Mouse (Mus musculus) neural tube, embryonic 11.5 days (tissue): ENCODE measurements around the gene Hspa8. TPM values are rescaled to one million over a fixed set of nuclear protein-coding genes. Genes with fewer than 3 reads are reported as not detected.
A peak's percentile ranks its signal among the peaks of the same experiment; 100 is the strongest.

Experiments used
- ATAC-seq: fragments of 200-750 bp; cut with Nextera tagmentation; 2 replicates; pipeline ENCODE4 v1.8.0; 2017; ENCODE audit warnings: moderate number of reproducible peaks, mild to moderate bottlenecking, moderate TSS enrichment, moderate library complexity; ENCODE audit not compliant: insufficient read depth, low FRiP score, low TSS enrichment
- DNase-seq: peaks from one replicate; pipeline ENCODE4 v3.0.0-alpha.2; 2015; ENCODE audit warnings: low spot score
- H3K27ac ChIP-seq: fragments of 300-500 bp; sonication (generic); 2 replicates; pipeline ENCODE4 v1.5.1; 2014; ENCODE audit warnings: low read depth, mild to moderate bottlenecking, low read length
- H3K27me3 ChIP-seq: fragments of 300-500 bp; sonication (generic); 2 replicates; pipeline ENCODE4 v1.6.1; 2014; ENCODE audit warnings: mild to moderate bottlenecking, low read length, mixed read lengths; ENCODE audit not compliant: control insufficient read depth, insufficient read depth
- H3K36me3 ChIP-seq: fragments of 300-500 bp; sonication (generic); 2 replicates; pipeline ENCODE4 v1.6.1; 2014; ENCODE audit warnings: mild to moderate bottlenecking, low read length, moderate library complexity, mixed read lengths; ENCODE audit not compliant: control insufficient read depth, insufficient read depth
- H3K4me1 ChIP-seq: fragments of 300-500 bp; sonication (generic); 2 replicates; pipeline ENCODE4 v1.6.1; 2014; ENCODE audit warnings: low read length, mixed read lengths; ENCODE audit not compliant: control insufficient read depth, insufficient read depth
- H3K4me2 ChIP-seq: fragments of 300-500 bp; sonication (generic); 2 replicates; pipeline ENCODE4 v1.6.1; 2014; ENCODE audit warnings: low read depth, mild to moderate bottlenecking, moderate library complexity
- H3K4me3 ChIP-seq: fragments of 300-500 bp; sonication (generic); 2 replicates; pipeline ENCODE4 v1.5.1; 2014; ENCODE audit warnings: low read depth, low read length
- H3K9ac ChIP-seq: fragments of 300-500 bp; sonication (generic); 2 replicates; pipeline ENCODE4 v1.6.1; 2014; ENCODE audit warnings: mild to moderate bottlenecking, low read length
- H3K9me3 ChIP-seq: fragments of 300-500 bp; sonication (generic); 2 replicates; pipeline ENCODE4 v1.6.1; 2016; ENCODE audit warnings: low read length; ENCODE audit not compliant: control insufficient read depth
- WGBS: fragments of 180-500 bp; shearing (Covaris S2); extraction: QIAGEN DNeasy Blood & Tissue Kit; methylation state at CpG from one replicate; pipeline ENCODE4 v1.1.7; 2014; 5-methylcytosine and 5-hydroxymethylcytosine counted together
- polyA plus RNA-seq: library from polyadenylated mRNA; unstranded; fragments of >200 nt; fragmentation: Nextera tagmentation; extraction: Ambion mirVana; gene quantifications from 2 replicates; pipeline ENCODE4 v1.2.1, GENCODE M21; 2014

Hspa8 gene
- polyA plus RNA-seq, 1 experiment from 2014 or later: 3,707 TPM

GRCm38 (mm10) chr9:40851515-40851914 is 50.7 kb downstream of the Hspa8 start:
- H3K4me3 ChIP-seq: no peak overlapping the region
- no peak overlapping the region for H3K27ac ChIP-seq
- H3K36me3 ChIP-seq: no peaks in the 10 kb centered on the region
- H3K4me2 ChIP-seq: no peak overlapping the region
- no peak for ATAC-seq
- H3K4me1 ChIP-seq: no peaks in the 10 kb centered on the region
- no peak for DNase-seq
- no peaks in the 10 kb centered on the region for H3K27me3 ChIP-seq
- H3K9me3 ChIP-seq: no peaks in the 10 kb centered on the region
- 40% methylated on average over 2 of the region's 2 CpGs for WGBS
- H3K9ac ChIP-seq: no peak overlapping the region

- H3K4me2 ChIP-seq: peak overlapping the region; percentile 51
- ATAC-seq: peak; percentile 55; the same call in 1 of the 2 replicates
Observed at GRCm38 (mm10) chr9:40858461-40859160, 57.8 kb downstream of the Hspa8 start.

DNA sequence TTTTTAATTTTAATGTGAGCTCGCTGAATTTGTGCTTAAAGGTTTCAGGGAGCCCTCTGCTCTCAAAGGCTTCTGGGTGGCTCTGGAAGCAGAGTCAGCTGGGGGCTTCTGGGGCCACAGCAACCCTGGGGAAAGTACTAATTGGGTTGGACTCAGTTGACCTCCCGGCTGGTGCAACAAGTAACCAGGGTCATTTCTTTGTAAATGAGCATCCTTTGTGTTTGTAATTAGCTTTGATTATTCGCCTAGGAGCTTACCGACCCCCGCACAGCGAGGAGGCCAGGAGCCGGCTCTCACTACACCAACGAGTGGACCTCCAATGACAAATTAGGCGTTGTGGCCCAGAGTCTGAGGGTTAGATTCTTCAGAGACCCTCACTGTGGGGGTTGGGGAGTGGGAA is 58.4 kb downstream of the Hspa8 start:
- peak overlapping the region; percentile 21; the same call in 1 of the 2 replicates for H3K4me3 ChIP-seq
- no peak overlapping the region for H3K27ac ChIP-seq
- 1% methylated on average over 9 of the region's 9 CpGs for WGBS
- H3K4me2 ChIP-seq: peak overlapping the region; percentile 51
- H3K9me3 ChIP-seq: no peaks in the 10 kb centered on the region
- no peak overlapping the region for H3K9ac ChIP-seq
- ATAC-seq (peak; percentile 68), DNase-seq (peak; percentile 52)
- no peaks in the 10 kb centered on the region for H3K36me3 ChIP-seq
- H3K27me3 ChIP-seq: 0 out of 2 replicates have a peak, but pooled peaks cover 10% of the 10 kb centered on the region
- no peaks in the 10 kb centered on the region for H3K4me1 ChIP-seq

More at GRCm38 (mm10) chr9:40858461-40859160, 57.8 kb downstream of the Hspa8 start:
- Histone ChIP-seq H3K36me3 (no peaks in the 10 kb centered on the region), H3K27me3 (0 out of 2 replicates have a peak, but pooled peaks cover 10% of the 10 kb centered on the region), H3K4me1 (no peaks in the 10 kb centered on the region), H3K9me3 (no peaks in the 10 kb centered on the region), H3K9ac (no peak overlapping the region; the same call in 1 of the 2 replicates), H3K4me3 (peak overlapping the region; percentile 21), H3K27ac (no peak overlapping the region)
- 9% methylated on average over 21 of the region's 21 CpGs for WGBS
- peak; percentile 69 for DNase-seq

Other genes starting within 250 kb of the Hspa8 start
- gene Gm21915, start 130.4 kb upstream of the Hspa8 start, polyA plus RNA-seq: not detected in 2 replicates
- 46.9 and 47.1 TPM in 2 replicates for gene Clmp, start 115.0 kb upstream of the Hspa8 start, polyA plus RNA-seq
- not detected in 2 replicates for gene Bsx, start 73.1 kb downstream of the Hspa8 start, polyA plus RNA-seq
- 0.88 and 1.1 TPM in 2 replicates for gene Jhy, start 163.1 kb downstream of the Hspa8 start, polyA plus RNA-seq
- gene Crtam, start 203.6 kb downstream of the Hspa8 start, polyA plus RNA-seq: not detected in 2 replicates